Comparison of ENCODE assay signal across 8 mouse cellular contexts in genomic region chr15:28181862-28182261, GRCm38 (mm10). TPM values are rescaled to one million over a fixed set of nuclear protein-coding genes. Genes with fewer than 3 reads are reported as not detected.
DNase-seq lines count a peak whose midpoint lies in the region; ATAC-seq and TF ChIP-seq lines count a peak whose summit lies in the region.

No protein-coding gene starts in this region.

- WGBS in intestine, embryonic 14.5 days = 14% methylated on average over 10 of the region's 10 CpGs

- H3K4me1 ChIP-seq in cortical plate, adult 2 months (ENCODE audit: control insufficient read depth, insufficient read depth, low read length) = no peaks in the 10 kb centered on the region
- H3K4me1 ChIP-seq in intestine, embryonic 14.5 days (replicated peaks; ENCODE audit: control insufficient read depth, insufficient read depth, low read length) = no peaks in the 10 kb centered on the region

- H3K36me3 ChIP-seq in intestine, embryonic 14.5 days (ENCODE audit: control insufficient read depth, insufficient read depth, low read length) = no peaks in the 10 kb centered on the region

- H3K27me3 ChIP-seq in intestine, embryonic 14.5 days (replicated peaks; ENCODE audit: control insufficient read depth, insufficient read depth, low read length) = no peaks in the 10 kb centered on the region

- no peak overlapping the region for H3K9ac ChIP-seq in intestine, embryonic 14.5 days (ENCODE audit: low read length)

- H3K9me3 ChIP-seq in intestine, embryonic 14.5 days (ENCODE audit: control insufficient read depth, low read length) = no peaks in the 10 kb centered on the region

- TF ChIP-seq POLR2A in cortical plate, adult 2 months (IDR thresholded peaks at IDR 0.05; ENCODE audit: extremely low read depth, insufficient read depth, low read length) = no peak

- peak overlapping the region; percentile 50 for H3K4me2 ChIP-seq in intestine, embryonic 14.5 days (ENCODE audit: low read length)

- peak; percentile 74 for DNase-seq in adipocyte (ENCODE audit: low spot score)
- DNase-seq in gastrocnemius, postnatal 25 days = peak; percentile 9
- DNase-seq in intestine, embryonic 14.5 days (ENCODE audit: low spot score) = peak; percentile 91
- DNase-seq in left cerebral cortex, postnatal 10 days (ENCODE audit: extremely low spot score in 1 of 2, low spot score in 2 of 2) = peak; percentile 69 to 73
- peak; percentile 75 for DNase-seq in right cerebral cortex, postnatal 25 days
- DNase-seq in urinary bladder, postnatal 4 days (ENCODE audit: low spot score in 2 of 2) = peak; percentile 26 to 72

- ATAC-seq in intestine, embryonic 14.5 days (replicated peaks; ENCODE audit: low FRiP score, low TSS enrichment, low read depth) = peak; percentile 71
- peak; percentile 79 for ATAC-seq in megakaryocyte-erythroid progenitor cell, adult 5-6 weeks (replicated peaks; ENCODE audit: low FRiP score, low TSS enrichment, poor library complexity, severe bottlenecking)

- intact Hi-C loops in left cerebral cortex, postnatal 10 days (cut with DNase I) = loop anchor here (2.0 to 5.0 kb wide), 2 partner anchors 150 to 263 kb away; no protein-coding TSS in a partner anchor

- no peak overlapping the region for H3K27ac ChIP-seq in cortical plate, adult 2 months (ENCODE audit: insufficient read depth, low read length)
- H3K27ac ChIP-seq in intestine, embryonic 14.5 days (ENCODE audit: low read depth) = no peak overlapping the region

- TF ChIP-seq CTCF in cortical plate, adult 2 months (IDR thresholded peaks at IDR 0.05; ENCODE audit: extremely low read depth, insufficient read depth, low read length) = peak; percentile 84

- peak overlapping the region; percentile 37 for H3K4me3 ChIP-seq in cortical plate, adult 2 months (ENCODE audit: insufficient read depth, low read length)
- H3K4me3 ChIP-seq in intestine, embryonic 14.5 days (ENCODE audit: low read depth, low read length) = peak overlapping the region; percentile 25

RNA-seq across cellular contexts. Expression of gene Dnah5, which starts 21.7 kb away (rescaled TPM):
- 0.72 and 0.73 TPM in 2 replicates for polyA plus RNA-seq in cortical plate, adult 2 months (2012; rRNA removed)
- not detected for total RNA-seq in gastrocnemius, postnatal 25 days (2021)
- 0.03 and 0.07 TPM in 2 replicates for polyA plus RNA-seq in intestine, embryonic 14.5 days (2014; fragmentation: Nextera tagmentation; extraction: Ambion mirVana)
- 1 to 10 TPM; 4.3 to 5.4 TPM for total RNA-seq in left cerebral cortex, postnatal 10 days (2021)
- total RNA-seq in megakaryocyte-erythroid progenitor cell, adult 5-6 weeks (2014; fragmentation: Nextera tagmentation) = not detected in 2 replicates
- total RNA-seq in megakaryocyte-erythroid progenitor cell, adult 5-6 weeks (2017) = not detected in 2 replicates

Comparison
In these comparisons a context has a peak if more than half of its experiments do, and no peak if none do; other contexts are left out.
1. DNase-seq: peak in every context shown above with its lines; median percentile 91 in intestine, embryonic 14.5 days; 75 in right cerebral cortex, postnatal 25 days; 74 in adipocyte; 71 in left cerebral cortex, postnatal 10 days; 49 in urinary bladder, postnatal 4 days; 9 in gastrocnemius, postnatal 25 days.
2. RNA of gene Dnah5, which starts 21.7 kb away (total RNA-seq): 4.3 to 5.4 TPM in left cerebral cortex, postnatal 10 days; not detected in gastrocnemius, postnatal 25 days and not detected in megakaryocyte-erythroid progenitor cell, adult 5-6 weeks; every median in the first group is over 4 times any median in the second.